34 mouse cellular contexts compared by ENCODE assay signal in the genomic region with DNA sequence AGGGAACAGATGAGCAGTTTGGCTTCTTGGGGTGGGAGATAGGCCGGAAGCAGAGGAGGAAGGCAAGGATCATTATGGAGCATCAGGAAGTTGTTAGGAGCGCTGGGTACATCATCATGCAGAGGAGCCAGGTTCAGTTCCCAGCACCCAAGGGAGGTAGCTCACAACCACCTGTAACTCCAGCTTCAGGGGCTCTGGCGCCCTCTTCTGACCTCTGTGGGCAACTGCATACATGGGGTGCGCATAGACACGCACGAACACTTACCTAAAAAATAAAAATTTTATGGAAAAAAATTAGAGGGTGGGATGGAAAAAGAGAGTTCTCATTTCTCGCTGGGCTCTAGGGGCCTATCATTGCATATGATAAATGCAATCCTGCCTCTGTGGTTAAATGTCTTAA. TPM values are rescaled to one million over a fixed set of nuclear protein-coding genes. Genes with fewer than 3 reads are reported as not detected.
DNase-seq lines count a peak whose midpoint lies in the region; ATAC-seq and TF ChIP-seq lines count a peak whose summit lies in the region.
"Had no signal": no experiment of that assay in that cellular context is flagged by ENCODE, and none has a peak within 500 bp of the region (broad histone marks: within the 10 kb centered on the region; RNA-seq: fewer than 3 reads in every experiment).

No protein-coding gene starts in this region.

- DNase-seq in layer of hippocampus, adult 2 months (ENCODE audit: low spot score in 2 of 2): no peak
- DNase-seq in layer of hippocampus, adult 9-10 months (ENCODE audit: low spot score): no peak
- DNase-seq in ES-CJ7 (ENCODE audit: low read depth, low spot score): peak; percentile 24
- DNase-seq: adrenal gland, adult 8-10 months; cerebellum, adult 11-12 months; cerebellum, adult 9-11 months; embryo, embryonic 11 days; forebrain, postnatal 0 days; gastrocnemius, postnatal 14 days; heart, postnatal 36 days; kidney, adult 9 months; kidney, postnatal 10 days; midbrain, embryonic 14.5 days; right cerebral cortex, postnatal 25 days; thymus, postnatal 4 days had no signal

- ATAC-seq in cerebellum, adult (ENCODE audit: insufficient number of reproducible peaks, low FRiP score, low TSS enrichment): no peak
- ATAC-seq in forebrain, embryonic 13.5 days: no peak
- ATAC-seq: activated CD4-positive, CD25-positive, alpha-beta regulatory T cell, adult 4 months; CD4-positive, CD25-positive, alpha-beta regulatory T cell, adult 4 months; forebrain, postnatal 0 days; intestine, postnatal 0 days; lung, postnatal 0 days had no signal

- H3K4me2 ChIP-seq in forebrain, embryonic 13.5 days: no peak overlapping the region
- H3K4me2 ChIP-seq: embryonic facial prominence, embryonic 13.5 days; hindbrain, embryonic 13.5 days; limb, embryonic 12.5 days; neural tube, embryonic 15.5 days had no signal

- H3K9ac ChIP-seq in forebrain, embryonic 13.5 days: no peak overlapping the region
- H3K9ac ChIP-seq: embryonic facial prominence, embryonic 13.5 days; forebrain, postnatal 0 days; hindbrain, embryonic 13.5 days; limb, embryonic 12.5 days; neural tube, embryonic 15.5 days had no signal

- H3K27me3 ChIP-seq in E14TG2a.4 (ENCODE audit: insufficient read depth, low read length): peaks cover 22% of the 10 kb centered on the region
- peaks cover 23% of the 10 kb centered on the region for H3K27me3 ChIP-seq in forebrain, embryonic 13.5 days

- H3K36me3 ChIP-seq in E14TG2a.4 (ENCODE audit: insufficient read depth, low read length): no peaks in the 10 kb centered on the region
- H3K36me3 ChIP-seq in forebrain, embryonic 13.5 days (ENCODE audit: poor library complexity, severe bottlenecking): no peaks in the 10 kb centered on the region
- H3K36me3 ChIP-seq: embryonic facial prominence, embryonic 13.5 days; forebrain, embryonic 10.5 days; heart, embryonic 10.5 days; hindbrain, embryonic 13.5 days; limb, embryonic 12.5 days; neural tube, embryonic 15.5 days had no signal

- peaks cover 8% of the 10 kb centered on the region for H3K4me1 ChIP-seq in E14TG2a.4 (replicated peaks; ENCODE audit: low read depth, low read length)
- no peaks in the 10 kb centered on the region for H3K4me1 ChIP-seq in bone marrow, adult 2 months (ENCODE audit: control insufficient read depth, insufficient read depth, low read length)
- H3K4me1 ChIP-seq in forebrain, embryonic 13.5 days: 0 out of 2 replicates have a peak, but pooled peaks cover 2% of the 10 kb centered on the region
- H3K4me1 ChIP-seq: embryonic facial prominence, embryonic 13.5 days; neural tube, embryonic 15.5 days had no signal

- WGBS in bone marrow, adult 2 months: 79% methylated on average over 7 of the region's 7 CpGs
- 83% methylated on average over 7 of the region's 7 CpGs for WGBS in forebrain, embryonic 13.5 days

- H3K27ac ChIP-seq in layer of hippocampus, adult 2 months: no peak overlapping the region
- H3K27ac ChIP-seq in bone marrow, adult 2 months (ENCODE audit: control insufficient read depth, insufficient read depth, low read depth, low read length, poor library complexity): no peak overlapping the region
- H3K27ac ChIP-seq in forebrain, embryonic 13.5 days: no peak overlapping the region
- H3K27ac ChIP-seq: embryonic facial prominence, embryonic 13.5 days; forebrain, embryonic 10.5 days; heart, embryonic 10.5 days; hindbrain, embryonic 13.5 days; limb, embryonic 12.5 days; macrophage; neural tube, embryonic 15.5 days had no signal

- peaks cover 6% of the 10 kb centered on the region for H3K9me3 ChIP-seq in E14TG2a.4 (ENCODE audit: low read length)
- H3K9me3 ChIP-seq in forebrain, embryonic 13.5 days (replicated peaks): no peaks in the 10 kb centered on the region
- H3K9me3 ChIP-seq: embryonic facial prominence, embryonic 13.5 days; forebrain, embryonic 10.5 days; heart, embryonic 10.5 days; limb, embryonic 12.5 days had no signal

- no peak overlapping the region for H3K4me3 ChIP-seq in layer of hippocampus, adult 2 months
- H3K4me3 ChIP-seq in E14TG2a.4 (replicated peaks; ENCODE audit: low read length): no peak overlapping the region
- no peak overlapping the region for H3K4me3 ChIP-seq in bone marrow, adult 2 months (replicated peaks; ENCODE audit: control insufficient read depth, low read depth, low read length)
- H3K4me3 ChIP-seq in forebrain, embryonic 13.5 days: no peak overlapping the region
- H3K4me3 ChIP-seq: embryonic facial prominence, embryonic 13.5 days; forebrain, embryonic 10.5 days; heart, embryonic 10.5 days; hindbrain, embryonic 13.5 days; limb, embryonic 12.5 days; neural tube, embryonic 15.5 days had no signal

- peak; percentile 41 for TF ChIP-seq CTCF in layer of hippocampus, adult 2 months (conservative IDR thresholded peaks at IDR 0.05)
- TF ChIP-seq CTCF in E14TG2a.4 (conservative IDR thresholded peaks at IDR 0.05; ENCODE audit: low read length): peak; percentile 68
- TF ChIP-seq CTCF in bone marrow, adult 2 months (IDR thresholded peaks at IDR 0.05; ENCODE audit: control insufficient read depth, insufficient read depth, low read length): peak; percentile 15; the same call in 1 of the 2 replicates

- no peak for TF ChIP-seq POLR2A in bone marrow, adult 2 months (IDR thresholded peaks at IDR 0.05; ENCODE audit: borderline replicate concordance, control insufficient read depth, low read depth, low read length)

RNA-seq across cellular contexts. Expression of gene C2cd4a, which starts 6.6 kb away (rescaled TPM):
- total RNA-seq in layer of hippocampus, adult 2 months (2021): 1 to 10 TPM; 3.1 to 3.8 TPM
- polyA plus RNA-seq in bone marrow, adult 2 months (2011; ENCODE audit: insufficient read depth, insufficient read length, low replicate concordance, missing spikeins): not detected in 2 replicates
- polyA plus RNA-seq in forebrain, embryonic 13.5 days (2015; fragmentation: Nextera tagmentation; extraction: Ambion mirVana): not detected in 2 replicates
- total RNA-seq: granulocyte monocyte progenitor cell, adult 5-6 weeks; heart, postnatal 36 days; left cerebral cortex, postnatal 25 days; liver, adult 2 months; megakaryocyte-erythroid progenitor cell, adult 5-6 weeks had no signal
- polyA plus RNA-seq: activated CD4-positive, CD25-positive, alpha-beta regulatory T cell, adult 4 months; CD4-positive, CD25-positive, alpha-beta regulatory T cell, adult 4 months; forebrain, embryonic 10.5 days; macrophage had no signal

RNA-seq across cellular contexts. Expression of gene Vps13c, which starts 14.7 kb away (rescaled TPM):
- total RNA-seq in layer of hippocampus, adult 2 months (2021): 100 to 1,000 TPM; 113 to 121 TPM
- polyA plus RNA-seq in bone marrow, adult 2 months (2011; ENCODE audit: insufficient read depth, insufficient read length, low replicate concordance, missing spikeins): 4.0 and 8.8 TPM in 2 replicates
- polyA plus RNA-seq in forebrain, embryonic 13.5 days (2015; fragmentation: Nextera tagmentation; extraction: Ambion mirVana): 7.7 and 8.1 TPM in 2 replicates

Comparison
In these comparisons a context has a peak if more than half of its experiments do, and no peak if none do; other contexts are left out.
1. CTCF ChIP-seq: peak in every context shown above with its lines; median percentile 68 in E14TG2a.4; 41 in layer of hippocampus, adult 2 months; 15 in bone marrow, adult 2 months.